Mouse (Mus musculus) kidney, postnatal 4 days (tissue): Measurements from ENCODE around the gene Dnajc11.

Experiments
- DNase-seq, 2 experiments: peaks; one replicate each; pipeline ENCODE4 v3.0.0; 2021; ENCODE audit warnings: mixed read lengths in 2 of 2

The Dnajc11 gene

DNA sequence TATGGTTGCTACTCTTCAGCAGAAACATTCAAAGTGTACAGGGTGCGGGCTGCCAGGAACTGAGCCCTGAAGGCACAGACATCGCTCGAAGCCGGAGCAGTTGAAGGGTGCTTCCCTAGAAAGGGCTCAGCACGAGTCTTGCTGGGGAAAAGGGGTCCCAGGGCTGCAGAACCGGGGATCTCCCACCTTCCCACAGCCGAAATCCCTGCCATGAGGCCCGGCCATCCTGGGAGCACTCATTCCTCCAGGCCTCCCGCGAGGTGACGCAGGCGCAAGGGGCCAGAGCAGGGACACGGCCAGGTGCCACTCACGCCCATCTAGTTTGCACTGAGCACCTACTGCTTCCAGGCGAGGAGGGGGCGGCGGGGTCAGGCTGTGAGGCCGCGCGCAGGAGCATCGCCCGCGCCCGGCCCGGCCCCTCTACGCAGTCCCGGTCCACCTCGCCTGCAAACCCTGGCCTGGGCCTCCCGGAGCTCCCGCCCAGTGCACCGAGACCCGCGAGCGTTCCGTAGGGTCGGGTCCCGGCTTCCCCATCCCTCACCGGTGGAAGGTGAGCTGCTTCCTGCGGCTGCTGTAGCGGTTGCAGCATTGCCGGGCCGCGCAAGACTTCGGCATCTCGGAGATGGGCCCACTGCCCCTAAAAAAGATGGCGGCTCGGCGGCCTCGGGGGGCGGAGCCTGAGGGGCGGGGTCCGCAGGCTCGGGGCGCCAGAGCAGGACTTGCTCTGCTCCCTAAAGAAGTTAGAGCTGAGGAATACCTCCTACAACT, 55.0 kb downstream of the Dnajc11 start, which contains the start of gene Thap3:
TSS of gene Thap3 (minus strand) at position 656 of the 768 bp plus-strand sequence.
- peak; percentile 87 to 92 for DNase-seq

DNA sequence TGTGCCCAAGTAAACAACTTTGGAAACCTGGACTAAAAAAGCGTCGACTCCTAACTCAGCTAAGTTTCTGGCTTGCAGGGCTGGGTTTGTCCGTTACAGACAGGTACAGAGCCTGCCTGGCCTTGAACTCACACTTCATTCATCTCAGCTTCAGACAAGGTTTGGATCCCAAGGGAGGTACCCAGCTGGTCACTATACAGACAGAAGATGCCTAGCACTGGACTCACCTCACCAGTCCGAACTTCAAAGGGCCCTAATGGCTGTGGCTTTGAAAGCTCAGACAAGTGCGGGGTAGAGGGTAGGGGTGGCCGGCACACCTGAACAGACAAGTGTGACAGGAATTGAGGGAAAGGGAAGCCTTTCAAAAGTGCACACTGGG, 55.6 kb downstream of the Dnajc11 start:
- no peak for DNase-seq

DNA sequence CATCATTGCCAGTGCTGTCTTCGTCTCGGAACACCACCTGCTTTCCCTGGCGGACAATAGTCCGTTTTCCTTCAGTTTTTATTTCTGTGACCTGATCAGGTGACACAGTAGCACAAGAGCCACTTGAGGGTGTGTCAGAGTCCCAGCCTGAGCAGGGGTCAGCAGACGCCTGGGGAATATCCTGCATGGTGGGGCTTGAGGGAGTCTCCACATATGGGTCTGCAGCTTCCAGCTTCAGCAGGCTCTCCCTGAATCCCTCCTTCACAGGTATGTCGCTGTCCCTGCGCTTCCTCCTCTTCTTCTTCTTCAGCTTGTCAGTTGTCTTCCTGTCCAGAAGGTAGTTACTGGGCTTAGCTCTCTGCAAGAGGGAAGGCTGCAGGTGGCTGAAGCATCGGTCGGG, 58.6 kb downstream of the Dnajc11 start:
- no peak for DNase-seq

DNA sequence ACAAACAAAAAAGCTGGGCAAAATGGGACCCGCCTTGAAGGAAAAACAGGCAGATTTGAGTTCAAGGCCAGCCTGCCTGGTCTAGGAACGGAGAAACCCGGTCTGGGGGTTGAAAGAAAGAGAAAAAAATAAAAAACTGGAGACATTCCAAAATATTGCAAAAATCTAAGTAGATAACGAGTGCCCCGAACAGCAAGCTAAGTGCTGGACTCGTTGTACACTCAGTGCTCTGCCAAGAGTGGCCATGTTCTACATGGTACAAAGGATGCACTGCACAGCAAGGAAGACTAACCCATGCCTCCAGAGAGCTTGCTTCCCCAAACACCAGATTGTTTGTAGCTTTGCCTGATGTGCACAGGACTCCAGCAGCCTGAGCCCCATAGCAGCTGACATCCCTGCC, 59.5 kb downstream of the Dnajc11 start:
- no peak for DNase-seq

DNA sequence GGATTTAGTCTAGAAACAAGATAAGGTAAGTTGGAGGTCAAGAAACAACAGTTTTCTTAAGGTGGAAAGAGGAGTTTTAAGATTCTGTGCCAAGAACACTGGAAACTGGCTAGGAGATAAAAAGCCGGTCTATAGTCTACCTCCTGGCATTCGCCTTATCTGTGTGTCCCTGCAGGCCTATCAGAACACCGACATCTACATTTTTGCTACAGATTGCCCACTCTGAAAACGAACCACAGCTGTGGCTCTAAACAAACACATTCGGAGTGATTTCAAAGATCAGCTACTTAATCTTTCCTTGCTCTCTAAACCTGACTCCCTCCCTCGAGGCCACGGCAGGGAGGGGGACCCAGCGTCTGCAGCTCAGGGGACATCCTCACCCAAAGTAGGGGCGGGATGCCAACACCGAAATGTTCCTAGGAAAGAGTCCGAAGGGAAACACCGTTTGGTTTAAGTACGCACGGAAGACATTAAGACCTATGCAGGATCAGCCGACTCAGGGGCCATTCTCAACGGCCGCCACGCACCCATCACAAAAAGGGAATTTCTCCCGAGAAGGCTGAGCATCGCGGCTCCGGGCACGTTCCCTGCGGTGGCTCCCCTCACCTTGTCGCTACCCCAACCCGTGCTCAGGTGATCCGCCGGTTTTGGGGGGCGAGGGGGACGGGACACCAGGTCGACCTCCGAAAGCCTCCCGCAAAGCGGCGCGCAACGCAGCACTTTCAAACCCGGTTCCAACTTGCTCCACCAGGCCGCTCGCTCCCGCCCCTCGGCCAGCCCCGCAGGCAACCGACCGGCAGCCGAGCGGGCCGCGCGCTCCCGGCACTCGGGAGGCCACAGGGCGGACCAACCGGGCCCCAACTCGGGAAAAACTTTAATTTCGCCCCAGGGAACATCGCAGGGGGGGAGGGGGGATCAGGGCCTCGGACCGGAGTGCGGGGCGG, 61.0 kb downstream of the Dnajc11 start:
- peak; percentile 62 to 72 for DNase-seq

DNA sequence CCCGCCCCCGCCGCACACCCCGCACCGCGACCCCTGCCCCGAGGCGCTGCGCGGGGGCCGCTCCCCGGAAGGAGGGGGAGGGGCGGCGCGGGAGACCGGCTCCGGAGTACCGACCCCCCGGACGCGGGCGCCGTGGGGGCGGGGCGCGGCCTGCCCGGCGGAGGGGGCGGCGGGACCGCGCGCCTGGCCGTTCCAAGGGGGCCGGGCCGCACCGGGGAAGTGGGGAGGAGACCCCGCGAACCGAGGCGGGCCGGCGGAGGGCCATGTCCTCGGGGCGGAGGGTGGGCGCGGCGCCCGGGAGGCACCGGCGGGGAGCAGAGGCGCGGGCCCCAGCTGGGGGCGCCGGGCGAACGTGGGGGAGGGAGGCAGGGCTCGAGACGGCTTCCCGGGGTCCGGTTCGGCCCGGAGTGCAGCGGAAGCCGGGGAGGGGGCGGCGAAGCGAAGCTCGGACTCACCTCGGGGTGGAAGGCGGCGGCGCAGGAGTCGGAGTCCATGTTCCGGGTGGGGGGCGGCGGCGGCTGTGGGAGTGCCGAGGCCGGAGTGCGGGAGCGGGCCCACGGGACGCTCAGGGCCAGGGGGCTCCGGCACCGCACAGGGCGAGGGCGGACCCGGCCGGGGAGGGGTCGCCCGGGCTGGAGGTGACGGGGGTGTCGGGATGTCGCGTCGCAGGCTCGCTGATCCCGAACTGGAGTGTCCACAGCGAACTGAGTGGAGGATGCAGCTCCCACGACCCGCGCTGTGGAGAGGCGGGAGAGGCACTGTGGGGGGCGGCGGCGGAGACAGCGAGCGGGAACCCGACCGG, 62.1 kb downstream of the Dnajc11 start:
- DNase-seq: peak; percentile 60 to 76

DNA sequence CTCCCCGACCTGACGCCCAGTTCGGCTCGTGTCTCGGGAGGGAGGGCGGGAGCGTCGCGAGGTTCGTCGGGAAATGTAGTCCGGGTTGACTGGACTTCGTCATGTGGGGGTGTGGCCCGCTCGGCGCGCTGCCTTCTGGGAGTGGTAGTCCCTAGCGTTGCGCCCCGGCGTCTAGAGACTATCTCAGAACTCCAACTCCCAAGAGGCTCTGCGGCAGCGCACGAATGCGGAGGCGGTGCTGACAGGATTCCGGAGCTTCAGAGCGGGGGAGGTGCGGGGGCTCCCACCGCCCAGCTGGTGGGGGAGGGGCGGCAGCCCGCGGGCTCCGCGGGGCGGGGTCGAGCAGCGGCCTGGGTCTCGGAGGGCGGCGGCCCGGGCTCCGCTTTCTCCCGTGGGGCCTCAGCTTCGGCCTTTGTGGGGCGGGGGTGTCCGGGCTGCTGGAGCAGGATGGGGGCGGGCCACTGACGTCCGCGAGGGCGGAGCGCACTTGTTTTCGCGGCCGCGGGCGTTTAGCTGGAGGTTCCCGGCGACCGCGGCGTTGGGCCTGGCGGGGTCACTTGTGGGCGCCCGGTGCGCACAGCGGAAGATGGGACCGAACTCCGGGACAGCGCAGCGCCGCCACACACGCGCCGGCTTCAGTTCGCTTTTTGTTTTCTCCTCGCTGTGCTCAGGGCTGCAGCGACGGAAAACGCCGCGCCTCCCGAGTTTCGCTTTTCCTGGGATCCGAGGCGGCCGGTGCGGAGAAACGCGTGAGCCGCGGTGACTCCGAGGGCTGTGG, 62.9 kb downstream of the Dnajc11 start, which contains the start of gene Phf13:
TSS of gene Phf13 (minus strand) at position 86 of the 778 bp plus-strand sequence.
- peak; percentile 99 for DNase-seq

DNA sequence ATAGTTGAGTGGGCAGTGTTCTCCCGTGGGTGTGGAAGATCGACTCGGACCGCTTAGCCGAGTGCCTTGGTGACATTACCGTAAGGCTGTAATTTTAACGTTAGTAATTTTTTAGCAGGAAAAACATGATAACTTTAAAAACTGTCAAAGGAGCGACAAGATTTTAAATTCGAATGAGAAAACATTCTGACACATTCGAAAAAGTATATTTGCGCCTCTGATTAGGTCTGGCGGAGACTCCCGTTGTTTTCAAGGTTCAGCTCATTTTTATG, 63.4 kb downstream of the Dnajc11 start:
- DNase-seq: no peak

DNA sequence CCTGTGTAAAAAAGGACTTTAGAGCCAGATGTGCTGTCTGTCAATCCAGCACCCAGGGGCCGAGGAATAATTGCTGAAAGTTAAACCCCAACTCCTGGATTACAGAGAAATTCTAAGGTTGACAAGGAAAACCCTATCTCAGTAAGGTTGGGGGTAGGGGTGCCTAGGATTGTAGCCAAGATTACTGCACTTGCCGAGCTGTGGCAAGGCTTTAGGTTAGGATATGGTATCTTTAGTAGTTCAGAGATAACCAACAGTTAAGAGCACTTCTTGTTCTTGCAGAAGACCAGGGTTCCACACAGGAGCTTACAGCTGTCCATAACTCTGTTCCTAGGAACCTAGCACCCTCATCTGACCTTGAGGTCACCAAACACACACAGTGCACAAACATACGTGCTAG, 64.2 kb downstream of the Dnajc11 start:
- no peak for DNase-seq

DNA sequence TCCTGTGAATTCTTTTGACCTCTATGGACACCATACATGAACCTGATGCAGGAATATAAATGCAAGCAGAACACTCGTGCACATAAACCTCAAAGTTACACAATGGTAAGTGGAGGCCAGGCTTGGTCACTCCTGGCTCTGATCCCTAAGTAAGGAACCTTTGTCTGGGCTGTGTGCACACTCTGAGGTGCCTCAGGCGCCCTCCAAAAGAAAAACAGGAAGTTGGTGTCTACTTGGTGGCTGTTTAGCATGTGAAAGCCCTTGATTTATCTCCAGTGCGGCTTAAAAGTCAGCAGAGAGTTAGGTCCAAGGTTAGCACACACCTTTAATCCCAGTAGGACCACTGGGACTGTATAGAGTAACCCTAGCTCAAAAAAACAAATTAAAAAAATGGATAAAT, 66.0 kb downstream of the Dnajc11 start:
- no peak for DNase-seq

DNA sequence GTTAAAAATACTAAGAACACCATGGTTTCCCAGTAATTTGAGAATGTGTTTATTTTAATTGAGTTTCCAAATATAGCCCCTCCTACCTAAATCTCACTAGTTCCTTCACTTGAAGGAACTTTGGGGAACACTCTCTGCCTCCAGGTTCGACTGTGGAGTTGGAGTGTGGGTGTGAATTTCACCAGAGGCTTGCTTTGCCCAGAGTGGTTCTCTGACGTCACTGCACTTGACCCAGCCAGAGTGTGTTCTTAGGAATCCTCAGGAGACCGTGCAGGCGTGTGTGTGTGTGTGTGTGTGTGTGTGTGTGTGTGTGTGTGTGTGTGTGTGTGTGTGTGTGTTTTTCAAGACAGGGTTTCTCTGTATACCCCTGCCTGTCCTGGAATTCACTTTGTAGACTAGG, 67.4 kb downstream of the Dnajc11 start:
- DNase-seq: no peak

DNA sequence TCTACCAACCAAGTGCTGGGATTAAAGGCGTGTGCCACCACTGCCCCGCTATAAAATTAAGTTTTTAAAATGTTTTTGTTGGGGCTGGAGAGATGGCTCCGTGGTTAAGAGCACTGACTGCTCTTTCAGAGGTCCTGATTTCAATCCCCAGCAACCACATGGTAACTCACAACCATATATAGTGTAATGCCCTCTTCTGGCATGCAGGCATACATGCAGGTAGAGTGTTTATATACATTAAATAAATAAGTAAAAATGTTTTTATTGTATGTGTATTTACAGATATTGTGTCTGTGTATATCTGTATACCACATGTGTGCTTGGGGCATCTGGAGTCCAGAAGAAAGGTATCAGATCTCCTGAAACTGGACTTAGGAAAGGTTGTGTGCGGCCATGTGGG, 67.8 kb downstream of the Dnajc11 start:
- no peak for DNase-seq

DNA sequence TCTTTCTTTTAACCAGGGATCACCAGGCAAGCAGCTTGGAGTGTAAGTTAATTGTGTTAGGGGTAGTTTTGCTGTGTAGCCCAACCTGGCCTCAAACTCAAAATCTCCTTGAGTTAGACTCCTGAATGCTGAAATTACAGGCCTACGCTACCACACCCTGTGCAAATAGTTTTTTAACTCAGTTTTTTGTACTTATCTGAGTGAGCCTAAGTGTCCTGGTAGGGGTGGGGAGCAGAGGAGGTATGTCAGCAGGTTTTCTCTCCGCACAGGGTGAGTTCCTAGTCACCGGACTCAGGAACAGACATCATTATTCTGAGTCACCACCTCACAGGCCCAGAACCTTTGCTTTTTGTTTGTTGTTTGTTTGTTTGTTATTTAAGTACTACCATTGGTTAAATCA, 68.6 kb downstream of the Dnajc11 start:
- no peak for DNase-seq

DNA sequence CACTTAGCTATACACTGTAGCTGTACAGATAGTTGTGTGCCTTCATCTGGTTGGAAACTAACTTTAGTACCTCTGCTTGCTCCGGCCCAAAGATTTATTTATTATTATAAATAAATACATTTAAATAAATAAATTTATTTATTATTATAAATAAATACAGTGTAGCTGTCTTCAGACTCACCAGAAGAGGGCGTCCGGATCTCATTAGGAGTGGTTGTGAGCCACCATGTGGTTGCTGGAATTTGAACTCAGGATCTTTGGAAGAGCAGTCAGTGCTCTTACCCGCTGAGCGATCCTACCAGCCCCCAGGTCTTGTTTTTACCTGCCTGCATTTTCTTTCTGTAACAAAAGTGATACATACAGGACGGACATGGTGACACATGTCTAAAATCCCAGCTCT, 72.6 kb downstream of the Dnajc11 start:
- no peak for DNase-seq

DNA sequence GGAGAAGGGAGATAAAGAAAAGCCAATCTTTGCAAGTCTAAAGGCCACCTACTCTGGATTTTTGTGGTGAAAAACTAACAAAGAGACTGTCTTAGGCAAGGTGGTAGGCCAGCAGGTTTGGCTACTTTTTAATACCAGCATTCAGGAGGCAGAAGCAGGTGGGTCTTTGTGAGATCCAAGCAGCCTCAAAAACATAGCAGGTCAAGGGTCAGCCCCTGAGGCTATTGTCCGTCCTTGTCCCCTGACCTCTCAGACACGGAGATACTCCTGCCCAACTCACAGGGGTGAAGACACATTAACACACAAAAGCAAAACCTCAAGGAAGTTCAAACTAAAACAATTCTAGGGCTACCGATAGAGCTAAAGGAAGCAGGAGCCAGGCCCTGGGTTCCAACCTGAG, 73.3 kb downstream of the Dnajc11 start:
- DNase-seq: no peak

DNA sequence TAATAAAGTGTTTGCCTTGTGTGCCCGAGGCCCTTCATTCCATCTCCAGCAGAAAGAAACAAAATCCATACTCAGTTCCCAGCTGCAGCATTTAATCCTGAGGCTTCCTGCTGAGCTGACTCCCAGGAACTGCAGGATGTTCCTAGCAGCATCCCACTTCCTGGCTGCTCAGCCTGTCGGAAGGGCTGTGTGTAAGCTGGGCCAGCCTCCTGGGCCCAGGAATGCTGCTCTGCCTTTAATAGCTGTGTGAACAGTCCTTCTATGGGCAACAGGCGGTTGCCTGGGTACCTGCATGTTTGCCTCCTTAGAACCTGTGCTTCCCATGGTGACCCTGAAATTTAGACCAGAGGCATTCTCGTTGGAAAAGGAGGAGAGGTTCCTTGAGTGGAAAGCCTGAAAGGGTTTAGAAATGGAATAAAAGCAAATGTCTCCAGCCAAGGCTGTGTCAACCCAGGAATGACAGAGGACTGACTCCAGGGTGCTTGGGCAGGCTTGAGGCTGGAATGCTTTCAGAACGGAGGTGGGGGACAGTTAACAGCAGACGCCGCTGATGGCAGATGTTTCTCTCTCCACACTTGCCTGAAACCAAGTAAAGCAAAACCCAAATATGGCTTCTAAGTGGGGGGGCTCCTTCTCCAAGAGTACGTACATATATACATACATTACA, 74.1 kb downstream of the Dnajc11 start:
- DNase-seq: peak; percentile 59 to 76

DNA sequence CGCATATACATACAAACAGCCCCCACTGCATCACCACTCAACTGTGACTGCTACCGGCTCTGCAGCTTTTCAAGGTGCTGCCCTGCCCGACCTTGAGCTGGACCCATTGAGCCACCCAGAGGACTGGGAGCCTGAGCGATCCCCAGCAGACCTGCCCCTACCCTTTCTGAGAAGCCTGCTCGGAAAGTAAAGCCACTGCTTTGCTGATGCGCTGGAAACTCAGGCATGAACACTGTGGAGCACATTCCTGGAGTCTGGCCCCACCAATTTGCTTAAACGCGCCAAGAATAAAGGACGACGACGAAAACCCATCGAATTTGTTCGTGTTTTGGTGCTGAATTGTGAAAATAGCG, 74.6 kb downstream of the Dnajc11 start:
- peak; percentile 39 to 62 for DNase-seq

DNA sequence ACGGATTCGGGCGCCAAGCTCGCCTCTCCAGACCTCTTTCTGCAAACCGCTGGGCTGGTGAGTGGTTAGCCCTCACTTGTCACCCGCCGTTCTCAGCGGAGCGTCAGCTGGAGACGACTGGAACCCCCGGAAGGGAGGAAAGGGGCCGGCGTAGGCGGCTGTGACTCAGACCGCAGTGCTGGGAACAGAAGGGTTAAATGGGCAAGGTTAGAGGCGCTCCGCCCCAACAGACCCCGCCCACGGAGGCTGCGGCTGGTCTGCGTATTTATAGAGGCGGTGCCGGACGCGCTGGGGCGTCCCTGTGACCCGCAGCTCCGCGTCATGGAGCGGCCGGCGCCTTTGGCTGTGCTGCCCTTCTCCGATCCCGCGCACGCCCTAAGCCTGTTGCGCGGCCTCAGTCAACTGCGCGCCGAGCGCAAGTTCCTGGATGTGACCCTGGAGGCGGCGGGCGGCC, 75.2 kb downstream of the Dnajc11 start, which contains the start of gene Klhl21:
TSS of gene Klhl21 (plus strand) at position 182 of the 454 bp plus-strand sequence.
- DNase-seq: peak; percentile 95 to 97

DNA sequence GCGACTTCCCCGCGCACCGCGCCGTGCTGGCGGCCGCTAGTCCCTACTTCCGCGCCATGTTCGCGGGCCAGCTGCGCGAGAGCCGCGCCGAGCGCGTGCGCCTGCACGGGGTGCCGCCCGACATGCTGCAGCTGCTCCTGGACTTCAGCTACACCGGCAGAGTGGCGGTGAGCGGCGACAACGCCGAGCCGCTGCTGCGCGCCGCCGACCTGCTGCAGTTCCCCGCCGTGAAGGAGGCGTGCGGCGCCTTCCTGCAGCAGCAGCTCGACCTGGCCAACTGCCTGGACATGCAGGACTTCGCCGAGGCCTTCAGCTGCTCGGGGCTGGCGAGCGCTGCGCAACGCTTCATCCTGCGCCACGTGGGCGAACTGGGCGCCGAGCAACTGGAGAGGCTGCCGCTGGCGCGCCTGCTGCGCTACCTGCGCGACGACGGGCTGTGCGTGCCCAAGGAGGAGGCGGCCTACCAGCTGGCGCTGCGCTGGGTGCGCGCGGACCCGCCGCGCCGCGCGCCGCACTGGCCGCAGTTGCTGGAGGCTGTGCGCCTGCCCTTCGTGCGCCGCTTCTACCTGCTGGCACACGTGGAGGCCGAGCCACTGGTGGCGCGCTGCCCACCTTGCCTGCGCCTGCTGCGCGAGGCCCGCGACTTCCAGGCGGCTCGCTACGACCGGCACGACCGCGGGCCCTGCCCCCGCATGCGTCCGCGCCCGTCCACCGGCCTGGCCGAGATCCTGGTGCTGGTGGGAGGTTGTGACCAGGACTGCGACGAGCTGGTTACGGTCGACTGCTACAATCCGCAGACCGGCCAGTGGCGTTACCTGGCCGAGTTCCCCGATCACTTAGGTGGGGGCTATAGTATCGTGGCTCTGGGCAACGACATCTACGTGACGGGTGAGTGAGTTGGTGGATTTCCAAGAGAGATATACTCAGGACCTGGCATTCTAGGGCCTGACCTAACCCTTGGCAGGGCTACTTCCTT, 75.9 kb downstream of the Dnajc11 start:
- no peak for DNase-seq

DNA sequence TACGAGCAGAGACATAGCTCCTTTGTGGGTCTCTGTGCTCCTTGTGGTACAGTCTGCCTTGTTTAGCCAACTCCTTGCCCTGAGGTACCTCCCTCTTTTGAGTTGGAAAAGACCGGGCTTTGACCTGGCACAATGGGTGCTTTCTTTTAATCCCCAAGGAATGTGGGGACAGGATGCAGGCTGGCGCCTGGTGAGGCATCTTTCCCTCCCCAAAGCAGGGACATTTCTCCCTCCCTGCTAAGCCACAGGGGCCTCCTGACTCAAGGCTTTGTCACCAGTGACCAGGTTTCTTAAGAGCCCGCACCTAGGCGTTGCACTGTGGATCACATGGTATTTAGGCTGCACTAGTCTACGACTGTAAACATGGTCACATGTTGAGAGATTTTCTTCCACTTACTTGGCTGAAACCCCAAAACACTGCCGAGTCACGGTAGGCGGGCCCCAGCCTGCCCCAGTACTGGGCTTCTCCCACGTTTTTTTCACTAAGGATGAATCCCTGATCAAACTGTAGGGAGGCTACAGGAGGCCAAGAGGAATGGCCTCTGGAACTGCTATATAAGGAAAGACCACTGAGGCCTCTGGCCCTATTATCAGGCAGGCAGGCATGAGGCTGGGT, 76.7 kb downstream of the Dnajc11 start:
- DNase-seq: peak; percentile 37 to 57
